Mouse (Mus musculus) heart, adult 2 months (tissue): ENCODE results near the gene Sowaha. TPM values are rescaled to one million over a fixed set of nuclear protein-coding genes. Genes with fewer than 3 reads are reported as not detected.

Source experiments
- DNase-seq, 2 experiments: peaks; one replicate each; pipeline ENCODE4 v3.0.0; 2021
- H3K27ac ChIP-seq: fragments of 200-600 bp; 2 replicates; pipeline ENCODE4 v1.8.1; 2022
- H3K27me3 ChIP-seq: fragments of 200-500 bp; 2 replicates; pipeline ENCODE4 v1.6.1; 2012; ENCODE audit warnings: mild to moderate bottlenecking, low read length, inconsistent platforms, mixed read lengths; ENCODE audit not compliant: control insufficient read depth, insufficient read depth
- H3K36me3 ChIP-seq: fragments of 200-500 bp; 2 replicates; pipeline ENCODE4 v1.6.1; 2012; ENCODE audit warnings: low read length, inconsistent platforms; ENCODE audit not compliant: control insufficient read depth, insufficient read depth
- H3K4me1 ChIP-seq: fragments of 200-500 bp; 2 replicates; pipeline ENCODE4 v1.6.1; 2011; ENCODE audit warnings: low read length; ENCODE audit not compliant: control insufficient read depth, insufficient read depth
- H3K4me3 ChIP-seq: fragments of 200-600 bp; 2 replicates; pipeline ENCODE4 v1.8.1; 2022
- H3K79me2 ChIP-seq: fragments of 200-500 bp; replicated peaks from 2 replicates; pipeline ENCODE4 v1.6.1; 2012; ENCODE audit warnings: mild to moderate bottlenecking, inconsistent platforms, low read length, moderate library complexity, mixed read lengths; ENCODE audit not compliant: control insufficient read depth, insufficient read depth
- H3K9ac ChIP-seq: fragments of 200-500 bp; 2 replicates; pipeline ENCODE4 v1.6.1; 2012; ENCODE audit warnings: low read depth, mild to moderate bottlenecking, control low read depth, inconsistent platforms, low read length, mixed read lengths
- CTCF ChIP-seq: fragments of 200-600 bp; IDR thresholded peaks from 2 replicates; pipeline ENCODE4 v1.8.1; 2022; ENCODE audit warnings: antibody characterized with exemption, mild to moderate bottlenecking, moderate library complexity
- EP300 ChIP-seq: fragments of 200-500 bp; IDR thresholded peaks from 2 replicates; pipeline ENCODE4 v1.6.1; 2011; ENCODE audit warnings: low read depth, low read length, control low read depth; ENCODE audit not compliant: insufficient read depth
- POLR2A ChIP-seq: fragments of 200-500 bp; IDR thresholded peaks from 2 replicates; pipeline ENCODE4 v1.6.1; 2011; ENCODE audit warnings: mild to moderate bottlenecking, low read depth, low read length, control low read depth; ENCODE audit not compliant: insufficient read depth
- WGBS: fragments of 180-500 bp; shearing (Covaris S2); methylation state at CpG from one replicate; pipeline ENCODE4 v1.1.7; 2018; 5-methylcytosine and 5-hydroxymethylcytosine counted together
- intact Hi-C: fragments of 180-260 bp; cut with DNase I; formaldehyde crosslinking; loops from one replicate; pipeline ENCODE4 v1.15.1; 2025
- polyA plus RNA-seq: library from polyadenylated mRNA; depleted of rRNA; stranded (reverse); fragments of >200 nt; gene quantifications from 2 replicates; pipeline ENCODE4 v1.2.3, GENCODE M21; 2012
- total RNA-seq, 2 experiments: library from RNA; stranded (reverse); gene quantifications; 2 replicates each; pipeline ENCODE4 v1.2.3; 2021

The Sowaha gene
- total and polyA plus RNA-seq, 3 experiments = 0.05 to 0.34 (median 0.10) TPM

DNA sequence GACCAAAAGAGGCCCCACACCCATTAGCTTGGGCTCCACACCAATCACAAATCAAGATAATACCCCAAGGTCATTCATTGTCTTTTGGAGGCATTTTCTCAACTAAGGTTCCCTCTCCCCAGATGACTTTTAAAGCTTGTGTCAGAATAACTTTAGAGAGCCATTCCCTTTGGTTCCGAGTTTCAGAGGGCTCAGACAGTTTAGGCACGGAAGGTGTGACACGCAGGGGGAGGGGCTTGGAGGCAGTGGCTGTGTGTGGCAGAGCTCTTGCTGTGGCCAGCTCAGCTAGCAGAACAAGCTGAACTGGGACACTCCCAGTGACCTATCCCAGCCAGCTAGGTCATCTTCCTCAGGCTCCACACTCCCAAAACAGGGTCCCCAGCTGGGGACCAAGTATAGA is 28.5 kb upstream of the Sowaha start:
- peak overlapping the region; percentile 79 for H3K27ac ChIP-seq
- intact Hi-C loops = no loop called here

DNA sequence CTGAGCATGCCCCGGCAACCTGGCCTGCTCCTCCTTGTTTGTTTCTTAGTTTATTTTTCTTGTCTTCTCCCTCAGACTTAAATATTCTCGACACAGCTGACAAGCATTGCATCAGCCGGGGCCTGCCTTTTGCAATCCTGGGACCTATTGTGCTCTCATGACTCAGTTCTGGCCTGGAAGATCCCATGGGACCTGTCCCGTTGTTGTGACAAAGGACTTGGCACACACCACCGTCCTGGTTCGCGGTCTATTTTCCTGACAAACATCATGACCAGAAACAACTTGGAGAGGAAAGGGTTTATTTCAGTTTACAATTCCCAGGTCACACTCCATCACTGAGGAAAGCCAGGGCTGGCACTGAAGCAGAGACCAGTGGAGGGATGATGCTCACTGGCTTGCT is 28.1 kb upstream of the Sowaha start:
- H3K79me2 ChIP-seq = no peaks in the 10 kb centered on the region
- 27% methylated on average over 7 of the region's 7 CpGs for WGBS
- H3K4me3 ChIP-seq = no peak overlapping the region
- H3K27me3 ChIP-seq = no peaks in the 10 kb centered on the region
- H3K9ac ChIP-seq = no peak overlapping the region
- intact Hi-C loops = no loop called here
- H3K27ac ChIP-seq = peak overlapping the region; percentile 79
- no peaks in the 10 kb centered on the region for H3K36me3 ChIP-seq
- TF ChIP-seq EP300 (peak; percentile 87), POLR2A (no peak)
- peak; percentile 73 to 86 for DNase-seq
- H3K4me1 ChIP-seq = peaks cover 15% of the 10 kb centered on the region

More for the DNA sequence above, 28.5 kb upstream of the Sowaha start:
- no peaks in the 10 kb centered on the region for H3K36me3 ChIP-seq
- H3K9ac ChIP-seq = no peak overlapping the region
- H3K4me3 ChIP-seq = no peak overlapping the region
- WGBS = 41% methylated on average over 3 of the region's 3 CpGs
- peaks cover 15% of the 10 kb centered on the region for H3K4me1 ChIP-seq
- DNase-seq = peak in 1 of 2 experiments; percentile 46
- no peaks in the 10 kb centered on the region for H3K79me2 ChIP-seq
- no peaks in the 10 kb centered on the region for H3K27me3 ChIP-seq
- TF ChIP-seq CTCF = no peak
- TF ChIP-seq EP300 = no peak
- no peak for TF ChIP-seq POLR2A

DNA sequence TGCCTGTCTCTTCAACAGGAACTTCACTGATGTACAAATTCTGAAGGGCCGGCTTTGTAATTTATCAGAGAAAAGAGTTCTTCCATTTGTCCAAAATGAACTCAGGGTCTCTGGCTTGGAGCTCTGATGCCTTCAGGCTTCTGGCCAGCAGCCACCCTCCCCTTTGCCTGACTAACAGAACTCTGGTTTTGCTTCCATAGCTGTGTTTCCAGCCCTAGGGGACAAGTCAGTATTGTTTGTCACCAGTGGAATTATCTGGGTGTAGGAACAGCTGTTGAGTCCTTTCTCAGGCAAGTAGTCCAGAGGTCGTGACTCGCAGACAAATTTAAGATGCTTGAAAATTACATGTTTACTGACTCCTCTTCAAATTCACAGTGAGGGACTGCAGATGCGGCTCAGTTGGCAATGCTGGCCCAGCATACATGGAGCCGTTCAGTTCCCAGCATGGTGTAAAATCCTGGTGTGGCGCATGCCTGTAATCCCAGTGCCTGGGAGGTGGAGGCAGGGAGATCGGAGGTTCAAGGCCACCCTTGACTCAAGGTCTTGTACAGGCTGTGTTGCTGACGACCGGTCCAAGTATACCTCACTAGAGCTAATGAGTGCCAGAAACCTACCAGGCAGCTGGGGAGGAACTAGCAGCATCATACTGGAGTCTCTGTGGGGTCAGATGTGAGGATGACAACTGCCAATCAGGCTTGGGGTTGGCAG is 27.2 kb upstream of the Sowaha start:
- peak in 1 of 2 experiments; percentile 53 for DNase-seq
- no peak overlapping the region for H3K4me3 ChIP-seq
- intact Hi-C loops = no loop called here
- H3K9ac ChIP-seq = no peak overlapping the region
- WGBS = 67% methylated on average over 9 of the region's 9 CpGs
- no peak for TF ChIP-seq EP300
- TF ChIP-seq POLR2A = no peak
- peaks cover 15% of the 10 kb centered on the region for H3K4me1 ChIP-seq
- H3K79me2 ChIP-seq = no peaks in the 10 kb centered on the region
- H3K27me3 ChIP-seq = no peaks in the 10 kb centered on the region
- no peaks in the 10 kb centered on the region for H3K36me3 ChIP-seq
- H3K27ac ChIP-seq = peak overlapping the region; percentile 79

DNA sequence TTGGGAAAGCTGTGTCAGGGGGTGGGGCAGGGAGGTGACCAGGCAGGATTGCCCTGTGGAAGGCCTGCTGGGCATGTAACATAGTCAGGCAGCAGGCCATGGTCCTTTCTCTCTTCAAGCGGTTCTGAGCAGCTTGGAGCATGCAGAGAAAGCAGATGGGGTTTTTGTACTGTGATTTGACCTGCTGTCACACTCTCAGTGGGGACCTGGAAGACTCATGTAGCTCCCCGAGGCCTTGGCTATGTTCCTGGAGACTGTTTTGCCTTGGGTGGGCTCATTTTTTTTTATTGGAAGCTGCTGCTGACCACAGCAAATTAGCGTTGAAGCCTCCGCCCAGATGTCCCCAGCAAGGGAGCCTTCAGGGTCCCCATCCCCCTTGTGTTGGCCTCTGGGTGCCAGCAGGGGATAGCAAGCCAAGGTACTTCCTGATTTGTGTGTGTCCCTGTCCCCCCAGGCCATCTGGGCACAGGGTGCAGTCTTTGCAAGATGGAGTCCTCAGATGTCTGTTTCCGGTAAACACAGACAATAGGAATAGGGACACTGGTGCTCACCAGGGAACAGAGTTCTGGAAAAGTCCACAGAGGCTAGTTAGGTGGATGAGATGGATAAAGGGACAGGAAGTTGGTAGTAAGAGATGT is 25.1 kb upstream of the Sowaha start:
- Histone ChIP-seq H3K79me2 (no peaks in the 10 kb centered on the region), H3K27ac (no peak overlapping the region), H3K4me3 (no peak overlapping the region), H3K9ac (no peak overlapping the region), H3K4me1 (peaks cover 15% of the 10 kb centered on the region), H3K36me3 (no peaks in the 10 kb centered on the region), H3K27me3 (no peaks in the 10 kb centered on the region)
- WGBS = 75% methylated on average over 5 of the region's 5 CpGs
- intact Hi-C loops = no loop called here
- no peak for TF ChIP-seq CTCF
- no peak for TF ChIP-seq EP300
- TF ChIP-seq POLR2A = no peak
- DNase-seq = no peak

DNA sequence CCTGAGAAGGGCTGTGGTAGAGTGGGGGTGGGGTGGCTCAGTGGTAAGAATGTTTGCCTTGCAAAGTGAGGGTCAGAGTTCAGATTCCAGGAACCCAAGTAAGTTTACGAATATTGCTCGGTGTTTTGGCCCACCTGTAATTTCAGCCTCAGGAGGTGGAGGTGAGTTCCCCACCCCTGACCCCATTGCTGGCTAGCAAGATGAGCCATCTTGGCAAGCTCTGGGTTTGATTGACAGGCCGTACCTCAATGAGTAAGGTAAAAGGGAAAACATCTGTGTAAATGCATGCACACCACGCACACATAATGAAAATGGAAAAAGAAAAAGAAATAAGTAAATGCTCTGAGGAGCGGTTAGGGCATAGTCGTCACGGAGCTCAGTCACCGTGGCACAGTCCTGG is 24.3 kb upstream of the Sowaha start:
- TF ChIP-seq POLR2A = no peak
- TF ChIP-seq CTCF = no peak
- TF ChIP-seq EP300 = no peak
- H3K79me2 ChIP-seq = no peaks in the 10 kb centered on the region
- WGBS = 96% methylated on average over 8 of the region's 8 CpGs
- H3K27me3 ChIP-seq = no peaks in the 10 kb centered on the region
- peaks cover 9% of the 10 kb centered on the region for H3K4me1 ChIP-seq
- H3K4me3 ChIP-seq = no peak overlapping the region
- no peak for DNase-seq
- H3K27ac ChIP-seq = no peak overlapping the region
- no peak overlapping the region for H3K9ac ChIP-seq
- intact Hi-C loops = no loop called here
- no peaks in the 10 kb centered on the region for H3K36me3 ChIP-seq

DNA sequence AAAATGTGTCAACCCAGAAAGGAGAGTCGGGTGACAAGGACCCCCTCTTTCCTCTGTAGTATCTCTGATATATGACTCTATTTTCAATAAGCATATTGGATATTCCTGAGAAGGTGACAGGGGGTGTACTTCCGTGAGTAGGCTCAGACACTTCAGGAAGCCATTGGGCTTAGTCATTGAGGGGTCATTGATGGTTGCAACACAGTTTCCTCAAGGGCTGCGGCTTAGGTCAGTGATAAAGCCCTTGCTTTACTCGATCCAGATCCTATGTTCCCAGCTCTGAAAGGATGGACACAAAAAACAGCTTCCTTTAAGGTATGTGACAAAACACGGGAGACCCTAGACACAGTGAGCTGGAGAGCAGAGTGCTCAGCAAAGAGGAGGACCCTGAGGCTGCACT is 23.7 kb upstream of the Sowaha start:
- no peak overlapping the region for H3K4me3 ChIP-seq
- H3K79me2 ChIP-seq = no peaks in the 10 kb centered on the region
- WGBS = 66% methylated on average over 5 of the region's 5 CpGs
- intact Hi-C loops = no loop called here
- no peak for TF ChIP-seq EP300
- TF ChIP-seq POLR2A = no peak
- no peak for TF ChIP-seq CTCF
- no peaks in the 10 kb centered on the region for H3K27me3 ChIP-seq
- H3K9ac ChIP-seq = no peak overlapping the region
- no peak for DNase-seq
- no peak overlapping the region for H3K27ac ChIP-seq
- H3K36me3 ChIP-seq = no peaks in the 10 kb centered on the region
- peaks cover 9% of the 10 kb centered on the region for H3K4me1 ChIP-seq
